Mouse (Mus musculus) limb, embryonic 12.5 days (tissue): ENCODE results near the gene Hoxb8. TPM values are rescaled to one million over a fixed set of nuclear protein-coding genes. Genes with fewer than 3 reads are reported as not detected.

Experiments used
- ATAC-seq: fragments of 200-750 bp; cut with Nextera tagmentation; 2 replicates; pipeline ENCODE4 v1.8.0; 2017; ENCODE audit warnings: low read depth, moderate TSS enrichment; ENCODE audit not compliant: insufficient number of reproducible peaks, insufficient read depth, low FRiP score, low TSS enrichment
- H3K27ac ChIP-seq: fragments of 300-500 bp; sonication (generic); 2 replicates; pipeline ENCODE4 v1.5.1; 2016; ENCODE audit warnings: mild to moderate bottlenecking, moderate library complexity
- H3K27me3 ChIP-seq: fragments of 300-500 bp; sonication (generic); 2 replicates; pipeline ENCODE4 v1.6.1; 2016; ENCODE audit warnings: mild to moderate bottlenecking, moderate library complexity
- H3K36me3 ChIP-seq: fragments of 300-500 bp; sonication (generic); 2 replicates; pipeline ENCODE4 v1.6.1; 2016; ENCODE audit warnings: mild to moderate bottlenecking, moderate library complexity
- H3K4me1 ChIP-seq: fragments of 300-500 bp; sonication (generic); replicated peaks from 2 replicates; pipeline ENCODE4 v1.6.1; 2016
- H3K4me2 ChIP-seq: fragments of 300-500 bp; sonication (generic); 2 replicates; pipeline ENCODE4 v1.6.1; 2016; ENCODE audit warnings: mild to moderate bottlenecking, moderate library complexity
- H3K4me3 ChIP-seq: fragments of 300-500 bp; sonication (generic); replicated peaks from 2 replicates; pipeline ENCODE4 v1.5.1; 2016; ENCODE audit warnings: mild to moderate bottlenecking
- H3K9ac ChIP-seq: fragments of 300-500 bp; sonication (generic); replicated peaks from 2 replicates; pipeline ENCODE4 v1.6.1; 2016; ENCODE audit warnings: mild to moderate bottlenecking, moderate library complexity
- H3K9me3 ChIP-seq: fragments of 300-500 bp; sonication (generic); 2 replicates; pipeline ENCODE4 v1.6.1; 2016; ENCODE audit warnings: mild to moderate bottlenecking, moderate library complexity
- WGBS: fragments of 180-500 bp; shearing (Covaris S2); methylation state at CpG from one replicate; pipeline ENCODE4 v1.1.7; 2016; 5-methylcytosine and 5-hydroxymethylcytosine counted together
- polyA plus RNA-seq: library from polyadenylated mRNA; unstranded; fragments of >200 nt; fragmentation: Nextera tagmentation; extraction: Ambion mirVana; gene quantifications from 2 replicates; pipeline ENCODE4 v1.2.1, GENCODE M21; 2016

Gene Hoxb8
- polyA plus RNA-seq, 1 experiment from 2014 or later, result 0.40 TPM

DNA sequence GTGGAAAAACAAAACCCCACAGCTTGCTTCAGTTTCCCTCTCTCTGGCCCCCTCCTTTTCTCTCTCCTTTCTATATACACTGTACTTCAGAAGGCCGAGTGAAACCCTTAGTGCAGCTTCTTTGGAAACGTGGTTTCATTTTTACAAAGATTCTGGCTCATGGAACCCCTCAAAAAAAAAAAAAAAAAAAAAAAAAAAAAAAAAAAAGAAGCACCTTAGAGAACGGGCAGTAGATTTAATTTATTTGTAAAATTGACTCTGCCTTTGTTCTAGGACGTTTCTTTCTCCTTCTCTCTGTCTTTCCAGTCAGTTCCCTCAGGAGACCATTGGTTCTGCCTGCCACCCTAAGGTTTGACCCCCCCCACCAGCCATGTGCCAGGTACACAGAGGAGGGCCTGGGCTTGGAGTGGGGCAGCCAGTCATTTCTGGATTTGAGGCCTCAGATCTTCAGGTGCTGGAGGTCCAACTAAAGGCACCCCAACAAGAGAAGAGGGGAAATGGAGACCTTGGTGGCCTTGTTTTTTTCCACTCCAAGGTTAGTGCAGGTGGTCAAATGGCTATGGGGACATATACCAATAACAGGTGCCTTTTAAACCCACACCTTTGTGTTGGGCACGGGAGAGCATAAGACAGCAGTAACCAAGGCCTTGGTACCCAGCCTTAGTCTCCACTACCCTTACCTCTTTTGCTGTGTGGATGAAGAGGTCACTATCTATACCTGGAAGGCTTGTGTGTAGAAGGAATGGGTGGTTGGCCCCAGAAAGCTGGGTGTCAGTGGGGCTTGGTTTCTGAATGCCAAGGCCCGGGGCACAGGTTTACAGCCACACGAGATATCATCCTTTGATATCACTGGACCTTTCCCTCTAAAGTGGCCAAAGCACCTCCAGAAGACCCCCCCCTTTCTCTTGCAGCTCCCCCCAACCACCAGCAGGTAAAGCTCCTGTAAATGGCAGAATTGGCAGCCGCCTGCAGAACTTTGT is 1.0 kb upstream of the Hoxb8 start:
- H3K27me3 ChIP-seq, result peaks cover 97% of the 10 kb centered on the region
- 5% methylated on average over 8 of the region's 8 CpGs for WGBS
- no peak for ATAC-seq
- H3K4me2 ChIP-seq, result no peak overlapping the region
- H3K27ac ChIP-seq, result no peak overlapping the region
- H3K9ac ChIP-seq, result no peak overlapping the region
- H3K36me3 ChIP-seq, result no peaks in the 10 kb centered on the region
- H3K4me3 ChIP-seq, result no peak overlapping the region
- peaks cover 39% of the 10 kb centered on the region for H3K4me1 ChIP-seq
- no peaks in the 10 kb centered on the region for H3K9me3 ChIP-seq

DNA sequence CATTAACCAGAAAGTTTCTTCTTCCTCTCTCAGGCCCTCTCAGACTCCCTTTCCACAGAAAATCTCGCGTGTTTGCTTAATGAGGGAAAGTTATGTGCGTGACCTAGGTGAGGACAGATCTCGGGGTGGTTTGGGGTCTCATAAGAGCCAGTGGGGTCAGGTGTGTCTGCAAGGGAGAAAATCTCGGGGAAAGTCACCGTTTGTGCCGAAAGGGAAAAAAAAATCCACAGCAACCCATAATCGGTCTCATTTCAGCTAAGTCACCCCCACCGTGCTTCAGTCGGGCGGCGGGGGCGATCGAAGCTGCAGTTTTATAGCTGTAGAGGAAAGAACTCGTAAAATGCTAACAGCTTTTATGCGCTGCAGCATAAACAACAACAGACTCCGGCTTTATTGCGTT is 309 bp upstream of the Hoxb8 start:
- Histone ChIP-seq H3K27ac (no peak overlapping the region), H3K4me1 (peaks cover 41% of the 10 kb centered on the region)

GRCm38 (mm10) chr11:96282795-96283430 is 1.2 kb downstream of the Hoxb8 start:
- no peaks in the 10 kb centered on the region for H3K36me3 ChIP-seq
- H3K9ac ChIP-seq, result no peak overlapping the region
- peaks cover 97% of the 10 kb centered on the region for H3K27me3 ChIP-seq
- H3K4me1 ChIP-seq, result peaks cover 39% of the 10 kb centered on the region
- ATAC-seq, result no peak
- H3K4me3 ChIP-seq, result peak overlapping the region; percentile 32
- no peak overlapping the region for H3K27ac ChIP-seq
- whole genome bisulfite sequencing, result under 1% methylated on average over 49 of the region's 49 CpGs
- no peaks in the 10 kb centered on the region for H3K9me3 ChIP-seq
- peak overlapping the region; percentile 41 for H3K4me2 ChIP-seq

More for the DNA sequence above, 309 bp upstream of the Hoxb8 start:
- under 1% methylated on average over 18 of the region's 18 CpGs for WGBS
- Histone ChIP-seq H3K4me3 (no peak overlapping the region), H3K4me2 (no peak overlapping the region), H3K36me3 (no peaks in the 10 kb centered on the region), H3K9ac (no peak overlapping the region), H3K9me3 (no peaks in the 10 kb centered on the region), H3K27me3 (peaks cover 97% of the 10 kb centered on the region)
- ATAC-seq, result no peak

DNA sequence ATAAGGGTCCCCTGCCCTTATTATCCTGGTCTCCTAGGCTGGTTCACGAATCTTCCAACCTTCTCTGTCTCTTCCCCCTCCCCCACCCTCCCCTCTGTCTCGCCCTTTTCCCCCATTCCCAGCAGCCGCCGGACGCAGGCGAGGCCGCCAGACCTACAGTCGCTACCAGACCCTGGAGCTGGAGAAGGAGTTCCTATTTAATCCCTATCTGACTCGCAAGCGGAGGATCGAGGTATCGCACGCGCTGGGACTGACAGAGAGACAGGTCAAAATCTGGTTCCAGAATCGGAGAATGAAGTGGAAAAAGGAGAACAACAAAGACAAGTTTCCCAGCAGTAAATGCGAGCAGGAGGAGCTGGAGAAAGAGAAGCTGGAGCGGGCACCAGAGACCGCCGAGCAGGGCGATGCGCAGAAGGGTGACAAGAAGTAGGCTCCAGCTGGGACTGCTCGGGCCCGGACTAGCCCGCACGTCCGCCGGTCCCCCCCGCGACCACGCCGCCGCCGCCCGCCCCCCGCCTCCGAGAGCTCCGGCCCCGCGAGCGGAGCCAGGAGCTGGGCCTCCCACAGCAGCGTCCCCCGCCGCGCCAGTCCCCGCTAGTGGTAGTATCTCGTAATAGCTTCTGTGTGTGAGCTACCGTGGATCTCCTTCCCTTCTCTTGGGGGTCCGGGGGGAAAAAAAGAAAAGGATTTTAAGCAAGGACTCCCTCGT is 2.5 kb downstream of the Hoxb8 start:
- WGBS, result under 1% methylated on average over 48 of the region's 49 CpGs
- Histone ChIP-seq H3K36me3 (no peaks in the 10 kb centered on the region), H3K4me1 (peaks cover 37% of the 10 kb centered on the region), H3K27ac (0 out of 2 replicates have a peak overlapping the region, but pooled peaks have one; percentile 45), H3K4me3 (peak overlapping the region; percentile 32), H3K9ac (peak overlapping the region; percentile 40; the same call in 1 of the 2 replicates), H3K9me3 (no peaks in the 10 kb centered on the region), H3K27me3 (peaks cover 98% of the 10 kb centered on the region), H3K4me2 (peak overlapping the region; percentile 52)
- ATAC-seq, result no peak

- peaks cover 37% of the 10 kb centered on the region for H3K4me1 ChIP-seq
- no peaks in the 10 kb centered on the region for H3K36me3 ChIP-seq
- WGBS, result under 1% methylated on average over 37 of the region's 37 CpGs
- peak overlapping the region; percentile 52 for H3K4me2 ChIP-seq
- H3K27ac ChIP-seq, result 0 out of 2 replicates have a peak overlapping the region, but pooled peaks have one; percentile 45
- H3K9ac ChIP-seq, result 0 out of 2 replicates have a peak overlapping the region, but pooled peaks have one; percentile 12
- peak; percentile 50; the same call in 1 of the 2 replicates for ATAC-seq
- no peaks in the 10 kb centered on the region for H3K9me3 ChIP-seq
- peak overlapping the region; percentile 32 for H3K4me3 ChIP-seq
- peaks cover 98% of the 10 kb centered on the region for H3K27me3 ChIP-seq
These were observed 3.3 kb downstream of the Hoxb8 start for GRCm38 (mm10) chr11:96284774-96285734.

DNA sequence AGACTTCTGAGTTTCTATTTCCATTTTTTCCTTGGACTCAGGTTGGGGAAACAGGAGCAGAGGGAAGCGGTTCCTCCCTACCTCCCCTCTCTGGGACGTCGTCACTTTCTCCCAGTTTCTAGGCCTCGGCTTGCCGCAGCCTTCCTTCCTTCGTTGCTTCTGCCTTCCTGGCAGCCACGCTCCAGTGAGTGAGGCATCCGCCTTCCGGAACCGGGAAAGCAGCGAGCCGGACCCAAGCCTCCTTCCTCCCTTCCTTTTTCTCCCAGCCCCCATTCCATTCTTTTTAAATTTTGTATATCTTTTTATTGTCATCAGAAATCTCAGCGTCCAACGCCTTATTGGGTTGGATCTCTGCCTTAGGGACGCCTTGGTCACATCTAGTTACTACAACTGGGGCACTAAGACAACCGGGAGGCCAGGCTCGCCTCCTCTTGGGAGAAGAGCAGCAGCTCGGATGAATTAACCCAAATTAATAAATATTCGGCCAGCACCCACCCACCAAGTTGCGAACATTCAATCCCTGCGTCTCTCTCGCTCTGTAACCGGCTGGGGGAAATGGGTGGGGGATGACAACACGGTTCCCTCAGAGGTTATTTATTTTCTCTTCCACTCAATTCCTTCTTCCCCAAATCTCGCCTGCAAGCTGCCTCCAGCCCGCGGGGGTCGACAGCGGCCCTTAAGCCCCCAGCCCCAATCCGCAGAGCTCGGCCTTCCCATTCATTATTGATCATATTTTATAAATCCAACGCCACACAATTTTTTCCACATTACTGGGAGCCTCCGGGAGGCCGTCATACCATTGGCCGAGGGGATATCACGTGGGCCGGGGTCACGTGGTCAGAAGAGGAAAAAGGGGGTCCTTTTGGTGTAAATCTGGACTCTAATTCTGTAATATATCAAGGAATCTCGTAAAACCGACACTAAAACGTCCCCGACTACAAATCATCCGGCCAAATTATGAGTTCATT is 4.3 kb downstream of the Hoxb8 start, which contains the start of gene Hoxb7:
Gene Hoxb7 (plus strand): TSS at position 853 of the 968 bp plus-strand sequence.
- Histone ChIP-seq H3K4me1 (peaks cover 37% of the 10 kb centered on the region), H3K9me3 (no peaks in the 10 kb centered on the region), H3K36me3 (no peaks in the 10 kb centered on the region), H3K27me3 (peaks cover 98% of the 10 kb centered on the region), H3K4me2 (peak within 1 kb of the TSS; percentile 52), H3K4me3 (peak within 1 kb of the TSS; percentile 31), H3K9ac (peak within 1 kb of the TSS; percentile 18; the same call in 1 of the 2 replicates), H3K27ac (peak within 1 kb of the TSS; percentile 41; the same call in 1 of the 2 replicates)
- under 1% methylated on average over 43 of the region's 43 CpGs for WGBS
- ATAC-seq, result no peak

DNA sequence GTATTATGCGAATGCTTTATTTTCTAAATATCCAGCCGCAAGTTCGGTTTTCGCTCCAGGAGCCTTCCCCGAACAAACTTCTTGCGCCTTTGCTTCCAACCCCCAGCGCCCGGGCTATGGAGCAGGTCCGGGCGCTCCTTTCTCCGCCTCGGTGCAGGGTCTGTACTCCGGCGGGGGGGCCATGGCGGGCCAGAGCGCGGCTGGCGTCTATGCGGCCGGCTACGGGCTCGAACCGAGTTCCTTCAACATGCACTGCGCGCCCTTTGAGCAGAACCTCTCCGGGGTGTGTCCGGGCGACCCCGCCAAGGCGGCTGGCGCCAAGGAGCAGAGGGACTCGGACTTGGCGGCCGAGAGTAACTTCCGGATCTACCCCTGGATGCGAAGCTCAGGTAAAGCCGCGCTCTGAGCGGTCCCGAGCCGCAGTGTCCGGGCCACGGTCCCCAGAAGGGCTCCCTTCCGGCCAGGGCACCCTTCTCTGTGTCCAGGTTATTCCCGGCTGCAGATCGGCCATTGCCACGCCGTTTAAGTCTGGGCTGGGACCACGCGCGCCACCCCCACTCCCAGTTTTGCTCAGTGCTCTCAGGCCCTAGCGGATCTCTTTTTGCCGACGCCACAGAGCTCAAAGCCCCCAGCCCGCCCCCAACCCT is 5.2 kb downstream of the Hoxb8 start:
- Histone ChIP-seq H3K9ac (peak overlapping the region; percentile 18; the same call in 1 of the 2 replicates), H3K4me1 (peaks cover 37% of the 10 kb centered on the region), H3K4me2 (peak overlapping the region; percentile 52), H3K27me3 (peaks cover 97% of the 10 kb centered on the region), H3K27ac (no peak overlapping the region; the same call in 1 of the 2 replicates), H3K9me3 (no peaks in the 10 kb centered on the region), H3K4me3 (peak overlapping the region; percentile 31), H3K36me3 (no peaks in the 10 kb centered on the region)
- WGBS, result under 1% methylated on average over 55 of the region's 55 CpGs
- ATAC-seq, result no peak

DNA sequence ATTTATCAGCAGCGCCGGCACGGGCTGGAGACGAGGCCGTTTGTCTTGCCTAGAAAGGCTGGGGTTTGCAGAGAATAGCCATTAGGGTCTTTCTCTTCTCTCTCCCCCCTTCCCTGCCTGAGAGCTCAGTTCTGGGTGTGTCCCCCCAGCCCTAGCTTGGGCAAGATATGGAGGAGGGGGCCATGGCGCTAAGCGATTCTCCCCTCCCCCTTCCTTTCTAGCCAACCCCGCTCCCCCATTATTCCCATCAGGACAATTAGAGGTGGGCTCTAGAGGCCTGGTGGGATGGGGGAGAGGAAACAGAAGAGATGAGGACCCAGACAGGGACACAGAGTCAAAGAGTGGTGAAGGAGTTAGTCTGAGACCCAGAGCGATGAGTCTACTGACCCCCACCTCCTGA is 5.7 kb downstream of the Hoxb8 start:
- Histone ChIP-seq H3K27ac (no peak overlapping the region), H3K9ac (no peak overlapping the region), H3K36me3 (no peaks in the 10 kb centered on the region), H3K4me1 (peaks cover 32% of the 10 kb centered on the region), H3K4me2 (peak overlapping the region; percentile 52), H3K27me3 (peaks cover 97% of the 10 kb centered on the region), H3K9me3 (no peaks in the 10 kb centered on the region), H3K4me3 (peak overlapping the region; percentile 31)
- WGBS, result under 1% methylated on average over 9 of the region's 9 CpGs
- ATAC-seq, result no peak
